Mouse (Mus musculus) midbrain, embryonic 16.5 days (tissue): ENCODE data around the gene Tmod3. TPM values are rescaled to one million over a fixed set of nuclear protein-coding genes. Genes with fewer than 3 reads are reported as not detected.

ENCODE experiments used
- ATAC-seq: fragments of 200-750 bp; cut with Nextera tagmentation; 2 replicates; pipeline ENCODE4 v1.8.0; 2017; ENCODE audit warnings: moderate TSS enrichment
- H3K27ac ChIP-seq: fragments of 300-500 bp; sonication (generic); 2 replicates; pipeline ENCODE4 v1.5.1; 2014; ENCODE audit warnings: mild to moderate bottlenecking, low read length, mixed read lengths
- H3K27me3 ChIP-seq: fragments of 300-500 bp; sonication (generic); 2 replicates; pipeline ENCODE4 v1.6.1; 2014; ENCODE audit warnings: low read depth, low read length, mixed read lengths; ENCODE audit not compliant: control insufficient read depth, insufficient read depth
- H3K36me3 ChIP-seq: fragments of 300-500 bp; sonication (generic); 2 replicates; pipeline ENCODE4 v1.6.1; 2014; ENCODE audit warnings: mild to moderate bottlenecking, low read length, moderate library complexity, mixed read lengths; ENCODE audit not compliant: control insufficient read depth, insufficient read depth
- H3K4me1 ChIP-seq: fragments of 300-500 bp; sonication (generic); 2 replicates; pipeline ENCODE4 v1.6.1; 2014; ENCODE audit warnings: mild to moderate bottlenecking, low read length, mixed read lengths; ENCODE audit not compliant: control insufficient read depth, insufficient read depth
- H3K4me2 ChIP-seq: fragments of 300-500 bp; sonication (generic); 2 replicates; pipeline ENCODE4 v1.6.1; 2014; ENCODE audit warnings: mild to moderate bottlenecking, low read length, mixed read lengths
- H3K4me3 ChIP-seq: fragments of 300-500 bp; sonication (generic); 2 replicates; pipeline ENCODE4 v1.5.1; 2014; ENCODE audit warnings: low read depth, mild to moderate bottlenecking, low read length, moderate library complexity, mixed read lengths
- H3K9ac ChIP-seq: fragments of 300-500 bp; sonication (generic); 2 replicates; pipeline ENCODE4 v1.6.1; 2014; ENCODE audit warnings: low read depth, low read length, mixed read lengths
- H3K9me3 ChIP-seq: fragments of 300-500 bp; sonication (generic); replicated peaks from 2 replicates; pipeline ENCODE4 v1.6.1; 2014; ENCODE audit warnings: mild to moderate bottlenecking, low read length, mixed read lengths; ENCODE audit not compliant: control insufficient read depth, poor library complexity, severe bottlenecking
- WGBS: fragments of 180-500 bp; shearing (Covaris S2); extraction: QIAGEN DNeasy Blood & Tissue Kit; methylation state at CpG from one replicate; pipeline ENCODE4 v1.1.7; 2014; 5-methylcytosine and 5-hydroxymethylcytosine counted together
- polyA plus RNA-seq: library from polyadenylated mRNA; unstranded; fragments of >200 nt; fragmentation: Nextera tagmentation; extraction: Ambion mirVana; gene quantifications from 2 replicates; pipeline ENCODE4 v1.2.1, GENCODE M21; 2015

Gene Tmod3
- polyA plus RNA-seq, 1 experiment from 2014 or later: 78.0 TPM

- H3K36me3 ChIP-seq: peaks cover 26% of the 10 kb centered on the region
- 95% methylated on average over 9 of the region's 9 CpGs for WGBS
- H3K4me3 ChIP-seq: no peak overlapping the region
- no peaks in the 10 kb centered on the region for H3K9me3 ChIP-seq
- ATAC-seq: no peak
- H3K4me2 ChIP-seq: no peak overlapping the region
- no peaks in the 10 kb centered on the region for H3K4me1 ChIP-seq
- no peak overlapping the region for H3K9ac ChIP-seq
- H3K27me3 ChIP-seq: no peaks in the 10 kb centered on the region
- no peak overlapping the region for H3K27ac ChIP-seq
Measured at GRCm38 (mm10) chr9:75465856-75466255, 93.6 kb downstream of the Tmod3 start.

GRCm38 (mm10) chr9:75463050-75463660, 96.3 kb downstream of the Tmod3 start:
- 75% methylated on average over 8 of the region's 8 CpGs for WGBS
- Histone ChIP-seq H3K4me2 (no peak overlapping the region), H3K36me3 (peaks cover 43% of the 10 kb centered on the region), H3K9ac (no peak overlapping the region), H3K27ac (no peak overlapping the region), H3K9me3 (no peaks in the 10 kb centered on the region), H3K4me3 (no peak overlapping the region), H3K27me3 (no peaks in the 10 kb centered on the region), H3K4me1 (no peaks in the 10 kb centered on the region)
- ATAC-seq: no peak

GRCm38 (mm10) chr9:75455684-75456083, 103.8 kb downstream of the Tmod3 start:
- Histone ChIP-seq H3K9ac (no peak overlapping the region), H3K4me2 (no peak overlapping the region), H3K4me3 (no peak overlapping the region), H3K27ac (no peak overlapping the region), H3K4me1 (no peaks in the 10 kb centered on the region), H3K27me3 (no peaks in the 10 kb centered on the region), H3K9me3 (no peaks in the 10 kb centered on the region), H3K36me3 (peaks cover 71% of the 10 kb centered on the region)
- WGBS: 86% methylated on average over 10 of the region's 10 CpGs
- no peak for ATAC-seq

- no peak overlapping the region for H3K9ac ChIP-seq
Measured at GRCm38 (mm10) chr9:75453994-75454393, 105.5 kb downstream of the Tmod3 start.

GRCm38 (mm10) chr9:75448021-75448420, 111.4 kb downstream of the Tmod3 start:
- 88% methylated on average over 3 of the region's 3 CpGs for WGBS
- no peak overlapping the region for H3K27ac ChIP-seq
- no peaks in the 10 kb centered on the region for H3K27me3 ChIP-seq
- no peak overlapping the region for H3K4me2 ChIP-seq
- no peaks in the 10 kb centered on the region for H3K9me3 ChIP-seq
- H3K4me3 ChIP-seq: no peak overlapping the region
- H3K9ac ChIP-seq: no peak overlapping the region
- no peak for ATAC-seq
- H3K4me1 ChIP-seq: peaks cover 2% of the 10 kb centered on the region
- peaks cover 49% of the 10 kb centered on the region for H3K36me3 ChIP-seq

More at GRCm38 (mm10) chr9:75453994-75454393, 105.5 kb downstream of the Tmod3 start:
- Histone ChIP-seq H3K4me1 (no peaks in the 10 kb centered on the region), H3K27ac (no peak overlapping the region), H3K4me3 (no peak overlapping the region), H3K36me3 (peaks cover 68% of the 10 kb centered on the region), H3K27me3 (no peaks in the 10 kb centered on the region), H3K9me3 (no peaks in the 10 kb centered on the region), H3K4me2 (no peak overlapping the region)
- ATAC-seq: no peak
- 94% methylated on average over 2 of the region's 2 CpGs for WGBS

Other genes starting within 250 kb of the Tmod3 start
- gene Bcl2l10, start 211.9 kb downstream of the Tmod3 start, polyA plus RNA-seq: not detected in 2 replicates
- gene Mapk6, start 149.7 kb downstream of the Tmod3 start, polyA plus RNA-seq: 147 and 162 TPM in 2 replicates
- gene Leo1, start 118.1 kb downstream of the Tmod3 start, polyA plus RNA-seq: 43.6 and 48.2 TPM in 2 replicates
- gene Tmod2, start 51.7 kb upstream of the Tmod3 start, polyA plus RNA-seq: 348 and 370 TPM in 2 replicates
- 31.7 and 33.9 TPM in 2 replicates for gene Lysmd2, start 66.1 kb upstream of the Tmod3 start, polyA plus RNA-seq
- gene Scg3, start 124.4 kb upstream of the Tmod3 start, polyA plus RNA-seq: 134 and 138 TPM in 2 replicates
- gene Bmp5, start 215.7 kb upstream of the Tmod3 start, polyA plus RNA-seq: 2.6 and 3.4 TPM in 2 replicates